Mouse (Mus musculus): ENCODE results near the gene Rasl10b.

Rasl10b gene

DNA sequence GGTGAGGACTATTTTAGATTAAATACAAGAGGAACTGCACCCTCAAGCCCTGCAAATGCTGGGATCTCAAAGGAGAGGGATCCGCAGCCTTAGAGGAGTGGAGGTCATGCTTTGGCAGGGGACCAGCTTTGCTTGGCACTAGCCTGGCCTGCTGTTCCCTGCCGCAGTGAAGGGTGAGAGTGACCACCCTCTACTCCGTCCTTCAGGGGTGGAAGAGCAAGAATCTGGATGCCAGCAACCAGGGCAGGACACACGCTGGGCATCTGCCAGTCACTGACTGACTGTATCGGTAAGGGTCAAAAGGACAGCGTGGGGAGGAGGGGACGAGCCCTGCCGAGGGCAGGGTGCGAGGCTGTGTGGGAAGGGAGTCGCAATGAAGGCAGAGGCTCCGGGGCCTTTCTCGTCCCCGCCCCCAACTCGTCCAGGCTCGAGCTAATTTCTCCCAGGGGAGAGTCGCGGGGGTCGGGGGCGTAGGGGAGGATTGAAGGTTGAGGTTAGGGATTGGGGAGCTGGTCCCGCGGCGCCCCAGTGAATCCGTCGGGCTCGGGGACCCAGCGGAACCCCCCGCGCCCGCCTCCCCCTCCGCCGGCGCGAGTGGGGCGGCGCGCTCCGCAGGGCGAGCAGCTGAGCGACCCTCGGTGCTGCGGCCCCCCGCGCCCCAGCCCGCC lies at the start of gene Rasl10b:
TSS of gene Rasl10b (plus strand) at position 51 of the 668 bp plus-strand sequence.
- ATAC-seq (ENCODE audit: insufficient number of reproducible peaks, low FRiP score, low TSS enrichment), result peak; percentile 41

DNA sequence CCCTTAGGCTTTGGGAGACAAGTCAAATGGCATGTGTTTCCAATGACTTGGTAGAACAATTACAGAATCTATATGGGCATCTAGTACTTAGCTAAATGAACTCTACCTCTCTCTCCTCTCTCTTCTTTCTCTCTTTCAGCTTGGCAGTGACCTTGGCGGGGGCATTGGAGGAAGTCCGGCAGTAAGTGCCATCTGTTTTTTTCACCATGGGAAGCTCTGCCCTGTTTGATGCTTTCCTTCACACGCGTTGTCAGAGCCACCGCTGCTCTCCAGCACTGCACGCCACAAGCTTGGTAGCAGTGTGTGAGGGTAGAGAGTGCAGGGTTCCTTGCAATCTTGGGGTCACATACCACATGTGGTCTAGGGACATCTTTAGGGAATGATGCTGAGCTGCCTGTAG lies 44.3 kb upstream of the Rasl10b start:
- ATAC-seq (ENCODE audit: insufficient number of reproducible peaks, low FRiP score, low TSS enrichment), result no peak

DNA sequence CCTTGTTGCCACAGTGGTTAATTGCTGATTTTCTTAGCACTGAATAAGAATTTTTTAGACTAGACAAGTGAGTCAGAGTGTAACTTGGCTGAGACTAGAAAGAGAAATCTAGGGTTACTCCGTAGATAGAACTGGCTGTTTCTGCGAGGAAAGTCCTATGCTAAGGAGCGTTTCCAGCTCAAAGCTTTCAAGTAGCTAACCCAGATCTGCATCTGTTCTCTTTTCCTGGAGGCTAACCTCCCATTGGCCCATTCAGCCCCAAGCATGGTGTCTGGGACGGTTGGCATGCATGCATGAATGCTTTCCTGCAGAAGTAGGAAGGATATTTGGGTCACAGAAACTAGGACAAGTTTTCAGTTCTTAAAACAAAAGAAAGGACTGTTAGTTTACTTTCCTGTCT lies 37.7 kb upstream of the Rasl10b start:
- ATAC-seq (ENCODE audit: insufficient number of reproducible peaks, low FRiP score, low TSS enrichment), result peak; percentile 36; the same call in 1 of the 2 replicates

DNA sequence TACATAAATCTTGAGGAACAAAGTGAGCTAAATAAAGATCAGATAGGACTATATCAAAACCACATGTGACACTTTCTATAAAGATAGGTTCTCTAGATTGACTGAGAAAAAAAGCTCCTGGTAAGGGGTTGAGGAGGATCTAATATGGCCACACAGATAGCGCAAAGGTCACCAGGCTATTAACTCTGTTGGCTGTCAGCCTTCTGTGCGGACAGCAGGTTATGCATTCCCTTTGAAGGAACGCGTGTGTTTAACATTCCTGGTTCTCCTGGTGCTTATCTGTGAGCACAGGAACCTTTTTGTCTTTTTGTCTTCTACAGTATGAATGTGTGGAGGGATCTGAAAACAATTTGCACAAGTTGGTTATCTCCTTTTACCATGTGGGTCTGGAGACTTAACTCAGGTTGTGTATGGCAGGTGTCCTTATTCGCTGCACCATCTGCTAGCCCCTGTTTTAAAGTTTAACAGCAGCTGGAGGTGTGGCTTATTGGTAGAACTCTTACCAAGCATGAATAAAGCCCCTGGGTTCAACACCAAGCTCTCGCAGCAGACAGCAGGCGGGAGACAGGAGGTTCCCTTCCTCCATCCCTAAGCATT lies 29.1 kb upstream of the Rasl10b start:
- no peak for ATAC-seq (ENCODE audit: insufficient number of reproducible peaks, low FRiP score, low TSS enrichment)

DNA sequence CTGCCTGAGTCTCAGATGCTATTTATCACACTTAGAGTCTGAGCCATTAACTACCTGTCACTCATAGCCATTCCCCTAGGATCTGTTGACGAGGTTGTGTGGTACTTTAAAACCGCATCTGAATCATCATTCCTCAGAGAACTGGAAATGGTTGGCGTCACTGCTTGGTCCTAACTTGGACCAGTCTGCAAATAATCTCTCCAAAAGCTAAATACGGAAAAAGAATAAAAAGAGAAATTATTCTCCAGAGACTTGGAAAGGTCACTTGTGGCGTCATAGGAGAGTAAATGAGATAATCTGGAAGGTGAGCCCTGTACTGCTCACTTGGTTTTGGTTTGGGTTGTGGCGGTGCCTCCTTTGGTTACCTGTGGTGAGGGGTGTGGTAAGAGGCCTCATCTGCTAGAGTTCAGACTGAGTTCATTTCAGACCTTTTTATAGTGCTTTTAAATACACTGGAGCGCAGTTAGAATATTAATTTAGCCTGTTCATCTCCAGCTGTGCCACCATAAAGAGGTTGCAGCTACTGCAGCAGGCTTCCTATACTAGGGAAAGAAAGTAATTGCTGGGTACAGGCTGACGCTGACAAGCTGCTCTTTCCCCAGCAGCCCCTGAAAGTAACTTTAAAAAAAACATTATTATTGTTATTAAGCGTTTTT lies 25.9 kb upstream of the Rasl10b start:
- ATAC-seq (ENCODE audit: insufficient number of reproducible peaks, low FRiP score, low TSS enrichment), result no peak

DNA sequence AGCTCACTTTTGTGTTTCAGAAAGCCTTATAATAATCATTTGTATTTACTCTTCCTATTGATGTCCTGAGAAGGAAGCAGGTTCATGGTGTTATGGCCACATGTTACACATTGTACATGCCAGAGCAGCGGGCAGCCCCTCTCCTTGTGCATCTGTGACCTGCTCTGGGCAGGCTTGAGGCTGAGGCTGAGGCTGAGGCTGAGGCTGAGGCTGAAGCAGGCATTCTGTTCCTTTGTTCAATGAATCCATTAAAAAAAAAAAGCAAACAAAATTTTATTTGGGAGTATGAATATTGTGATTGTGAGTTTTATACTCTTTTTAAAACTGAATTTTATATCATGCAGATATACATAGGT lies 25.4 kb upstream of the Rasl10b start:
- no peak for ATAC-seq (ENCODE audit: insufficient number of reproducible peaks, low FRiP score, low TSS enrichment)

DNA sequence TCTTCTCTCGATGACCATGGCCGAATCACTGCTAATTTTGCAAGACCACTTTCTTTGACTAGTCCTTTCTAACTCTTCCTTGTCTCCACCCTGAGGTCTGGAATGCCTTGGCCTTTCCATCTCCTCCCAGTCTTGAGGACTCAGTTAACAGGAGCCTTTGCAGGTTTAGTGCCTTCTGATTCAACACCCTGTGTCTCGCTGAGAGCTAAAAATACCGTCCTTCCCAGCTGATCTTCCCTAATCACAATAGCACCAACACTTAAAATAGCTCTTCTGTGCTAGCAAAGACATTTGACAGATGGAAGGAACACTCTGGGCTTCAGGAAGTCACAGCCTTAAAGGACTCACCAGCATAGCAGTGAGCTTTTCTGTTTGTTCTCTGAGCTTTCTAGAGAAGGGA lies 15.9 kb upstream of the Rasl10b start:
- ATAC-seq (ENCODE audit: insufficient number of reproducible peaks, low FRiP score, low TSS enrichment), result 0 out of 2 replicates have a peak, but pooled peaks have one; percentile 40

DNA sequence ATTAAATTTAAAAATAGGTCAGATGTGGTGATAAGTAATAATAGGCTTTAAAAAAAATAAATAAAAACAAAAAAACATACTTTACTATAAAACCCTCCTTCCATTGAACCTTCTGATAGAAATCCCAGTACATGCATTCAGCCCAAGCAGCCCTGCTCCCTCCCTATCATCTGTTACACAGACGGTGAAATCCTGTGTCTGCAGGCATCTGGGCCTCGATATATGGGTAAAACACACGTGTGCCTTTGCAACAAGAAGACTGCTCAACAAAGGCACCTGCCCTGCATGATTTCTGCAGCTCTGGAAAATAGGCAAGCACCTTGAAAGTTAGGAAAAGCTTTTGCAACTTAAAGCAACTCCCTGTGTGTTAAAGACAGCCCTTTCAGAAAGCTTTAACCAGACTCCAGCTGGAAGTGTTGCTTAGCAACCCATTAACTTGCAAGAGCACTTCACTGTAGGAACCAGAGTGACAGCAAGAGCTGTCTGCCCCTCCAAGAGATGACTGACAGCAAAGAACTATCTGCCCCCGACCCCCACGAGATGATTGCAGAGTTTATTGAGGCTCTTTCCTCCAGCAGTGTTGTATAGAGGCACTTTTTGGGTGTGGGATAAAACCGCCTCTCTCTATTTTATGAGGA lies 14.0 kb upstream of the Rasl10b start:
- ATAC-seq (ENCODE audit: insufficient number of reproducible peaks, low FRiP score, low TSS enrichment), result no peak

DNA sequence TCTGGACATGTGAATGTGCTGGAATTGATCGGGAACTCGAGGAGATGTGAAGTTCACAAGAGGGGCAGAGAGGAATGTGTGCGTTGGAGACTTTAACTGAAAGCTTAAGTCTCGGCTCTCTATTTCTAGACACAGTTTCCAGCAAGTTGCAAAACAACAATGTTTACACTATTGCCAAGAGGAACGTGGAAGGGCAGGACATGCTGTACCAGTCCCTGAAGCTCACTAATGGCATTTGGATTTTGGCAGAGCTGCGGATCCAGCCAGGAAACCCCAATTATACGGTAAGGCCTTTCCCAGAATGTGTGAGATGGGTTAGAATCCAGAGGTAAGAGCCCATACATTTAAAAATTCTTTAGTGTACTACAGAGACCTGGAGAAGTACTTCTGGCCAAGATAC lies 11.3 kb upstream of the Rasl10b start:
- ATAC-seq (ENCODE audit: insufficient number of reproducible peaks, low FRiP score, low TSS enrichment), result no peak

DNA sequence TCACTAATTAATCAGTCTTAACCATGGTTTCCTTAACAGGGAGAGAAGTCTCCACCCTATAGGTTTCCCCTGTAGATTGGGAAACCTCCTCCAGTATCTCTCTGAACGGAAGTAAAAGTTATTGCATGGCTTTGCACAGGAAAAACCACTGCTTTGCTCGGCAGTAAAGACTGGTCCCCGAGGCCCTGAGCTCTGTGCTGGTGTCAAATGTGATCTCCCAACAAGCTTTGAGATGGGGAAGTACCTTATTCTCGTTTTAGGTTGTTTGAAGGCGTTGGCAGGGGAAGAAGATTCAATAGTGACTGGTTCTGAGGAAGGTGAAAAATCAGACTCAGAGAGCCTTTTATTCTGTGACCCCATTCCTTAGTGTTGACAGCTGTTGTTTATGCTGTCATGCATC lies 10.2 kb upstream of the Rasl10b start:
- no peak for ATAC-seq (ENCODE audit: insufficient number of reproducible peaks, low FRiP score, low TSS enrichment)

DNA sequence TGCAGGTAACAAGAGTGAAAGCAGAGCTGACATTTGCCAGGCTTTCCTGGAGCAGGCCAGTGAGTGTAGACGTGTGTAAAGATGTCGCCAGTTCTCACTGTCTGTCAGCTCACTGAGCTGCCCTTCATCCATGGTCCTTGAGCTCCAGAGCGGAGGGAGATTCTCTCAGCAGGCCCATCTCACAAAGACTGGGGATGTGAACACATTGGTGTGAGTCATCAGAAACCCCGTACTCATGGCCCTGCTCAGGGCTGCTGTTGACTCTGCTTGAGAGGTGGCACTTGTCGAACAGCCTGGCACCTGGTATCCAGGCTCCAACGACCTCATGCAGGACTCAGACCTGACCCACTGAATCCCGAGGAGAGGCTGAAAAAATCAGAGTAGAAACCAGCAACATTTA lies 5.2 kb upstream of the Rasl10b start:
- ATAC-seq (ENCODE audit: insufficient number of reproducible peaks, low FRiP score, low TSS enrichment), result no peak

DNA sequence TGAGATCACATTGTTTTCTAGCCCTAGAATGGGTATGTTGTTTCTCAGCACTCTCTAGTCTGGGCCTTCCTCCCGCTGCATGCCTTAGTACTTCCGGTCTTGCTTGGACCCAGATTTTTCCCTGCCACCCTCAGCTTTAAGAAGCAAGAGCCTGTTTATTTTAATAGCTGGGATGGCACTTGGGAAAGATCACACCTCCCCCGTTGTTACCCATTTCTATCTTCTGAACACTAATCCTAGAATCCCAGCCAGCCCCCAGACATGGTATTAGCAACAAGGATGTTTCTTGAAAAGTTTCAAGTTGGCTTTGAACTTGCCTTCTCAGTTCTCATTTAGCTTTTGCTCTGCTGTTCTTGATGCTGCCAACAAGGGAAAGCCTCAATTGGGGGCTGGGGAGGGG lies 2.5 kb upstream of the Rasl10b start:
- no peak for ATAC-seq (ENCODE audit: insufficient number of reproducible peaks, low FRiP score, low TSS enrichment)

DNA sequence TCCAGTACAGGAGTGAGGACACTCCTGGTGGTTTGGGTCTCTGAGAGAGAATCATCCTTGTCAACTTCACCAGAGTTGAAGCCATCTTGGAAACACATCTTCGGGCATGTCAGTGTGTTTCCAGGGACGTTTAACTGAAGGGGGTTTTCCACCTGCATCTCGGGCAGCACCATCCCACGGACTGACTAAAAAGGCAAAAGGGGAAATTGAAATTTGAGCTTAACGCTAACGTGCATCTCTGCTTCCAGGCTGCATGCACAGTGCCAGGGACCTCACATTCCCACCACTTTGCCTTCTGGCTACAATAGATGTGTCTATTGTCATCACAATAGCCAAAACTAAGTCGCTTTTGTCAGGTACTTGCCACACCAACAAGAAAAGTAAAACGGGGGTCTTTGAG lies 695 bp upstream of the Rasl10b start:
- ATAC-seq (ENCODE audit: insufficient number of reproducible peaks, low FRiP score, low TSS enrichment), result no peak

DNA sequence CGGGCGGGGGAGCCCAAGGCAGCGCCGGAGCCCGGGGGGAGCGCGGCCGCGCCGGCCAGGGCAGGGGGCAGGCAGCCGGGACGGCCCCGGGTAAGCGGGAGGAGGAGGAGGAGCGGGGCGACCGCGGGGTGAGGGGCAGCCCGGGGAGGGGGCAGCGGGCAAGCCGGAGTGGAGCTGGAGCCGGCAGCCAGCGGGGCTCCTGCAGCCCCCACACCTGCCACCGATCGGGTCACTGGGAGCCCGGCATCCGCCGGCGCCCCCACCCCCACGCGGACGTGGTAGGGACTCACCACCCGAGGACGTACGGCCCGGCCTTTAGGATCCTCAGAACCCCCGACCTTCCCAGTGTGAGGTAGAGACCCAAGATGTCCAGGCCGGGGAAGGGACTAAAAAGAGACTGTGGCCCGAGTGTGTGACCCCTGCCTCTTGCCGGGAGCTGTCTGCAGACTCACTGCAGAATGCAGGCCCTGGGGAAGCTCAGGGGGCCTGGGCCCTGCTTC lies 905 bp downstream of the Rasl10b start:
- no peak for ATAC-seq (ENCODE audit: insufficient number of reproducible peaks, low FRiP score, low TSS enrichment)

DNA sequence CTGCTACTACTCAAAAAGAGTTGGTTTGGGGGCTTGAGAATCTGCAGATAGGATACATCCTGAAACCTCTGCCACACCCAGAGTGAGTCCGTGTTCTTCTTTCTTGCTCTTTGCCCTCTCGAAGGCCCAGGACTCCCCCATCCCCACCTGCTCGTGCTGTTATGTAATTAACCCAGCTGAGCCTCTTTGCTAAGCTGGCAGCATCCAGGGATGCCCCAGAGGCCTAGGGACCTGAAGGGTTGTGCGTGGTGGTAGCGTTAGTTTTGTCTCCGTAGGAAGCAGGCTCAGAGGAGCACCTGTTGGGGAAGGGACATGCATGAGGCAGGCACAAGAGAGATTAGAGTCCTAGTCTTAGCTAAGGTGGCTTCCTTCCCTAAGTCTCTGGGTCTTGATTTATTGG lies 1.6 kb downstream of the Rasl10b start:
- ATAC-seq (ENCODE audit: insufficient number of reproducible peaks, low FRiP score, low TSS enrichment), result no peak

DNA sequence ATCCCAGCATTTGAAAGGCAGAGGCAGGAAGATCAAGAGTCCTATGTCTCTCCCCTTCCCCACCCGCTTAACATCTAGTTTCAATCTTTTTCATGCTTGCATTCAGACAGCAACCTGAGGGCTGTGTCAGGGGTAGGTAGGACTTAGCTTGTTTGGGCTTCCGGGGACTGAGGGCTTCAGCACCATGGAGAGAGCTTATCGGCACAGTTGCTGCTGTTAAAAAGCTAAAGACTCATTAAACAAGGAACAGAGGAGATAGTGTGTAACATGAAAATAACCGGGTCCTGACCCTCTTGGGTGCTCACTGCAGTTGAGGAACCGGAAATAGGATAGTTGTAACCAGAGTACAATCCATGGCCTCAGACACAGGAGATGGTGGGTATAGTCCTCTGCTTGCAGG lies 8.1 kb downstream of the Rasl10b start:
- no peak for ATAC-seq (ENCODE audit: insufficient number of reproducible peaks, low FRiP score, low TSS enrichment)

DNA sequence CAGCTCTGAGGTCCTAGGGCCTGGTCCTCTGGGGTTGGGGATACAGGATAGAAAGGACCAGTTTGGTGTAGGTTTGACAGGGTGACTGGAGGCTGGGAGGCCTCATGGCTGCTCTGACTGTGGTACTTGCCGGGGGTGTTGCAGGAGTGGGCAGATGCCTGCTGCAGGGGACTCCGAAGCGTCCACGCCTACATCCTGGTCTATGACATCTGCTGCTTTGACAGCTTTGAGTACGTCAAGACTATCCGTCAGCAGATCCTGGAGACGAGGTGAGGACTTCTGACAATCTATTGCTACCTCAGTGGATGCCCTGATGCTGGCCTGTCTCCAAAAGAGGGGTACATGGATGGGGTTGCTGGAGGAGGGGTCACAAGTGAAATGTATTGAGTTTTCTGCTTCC lies 8.8 kb downstream of the Rasl10b start:
- no peak for ATAC-seq (ENCODE audit: insufficient number of reproducible peaks, low FRiP score, low TSS enrichment)

DNA sequence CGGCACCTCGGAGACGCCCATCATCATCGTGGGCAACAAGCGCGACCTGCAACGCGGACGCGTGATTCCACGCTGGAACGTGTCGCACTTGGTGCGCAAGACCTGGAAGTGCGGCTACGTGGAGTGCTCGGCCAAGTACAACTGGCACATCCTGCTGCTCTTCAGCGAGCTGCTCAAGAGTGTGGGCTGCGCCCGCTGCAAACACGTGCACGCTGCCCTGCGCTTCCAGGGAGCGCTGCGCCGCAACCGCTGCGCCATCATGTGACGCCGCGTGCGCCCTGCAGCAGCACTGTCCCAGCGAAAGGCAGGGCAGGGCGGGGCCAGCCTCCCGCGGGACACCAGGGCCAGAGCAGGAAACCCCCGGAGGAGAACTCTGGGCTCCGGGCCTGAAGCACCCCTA lies 9.6 kb downstream of the Rasl10b start:
- 0 out of 2 replicates have a peak, but pooled peaks have one; percentile 47 for ATAC-seq (ENCODE audit: insufficient number of reproducible peaks, low FRiP score, low TSS enrichment)

DNA sequence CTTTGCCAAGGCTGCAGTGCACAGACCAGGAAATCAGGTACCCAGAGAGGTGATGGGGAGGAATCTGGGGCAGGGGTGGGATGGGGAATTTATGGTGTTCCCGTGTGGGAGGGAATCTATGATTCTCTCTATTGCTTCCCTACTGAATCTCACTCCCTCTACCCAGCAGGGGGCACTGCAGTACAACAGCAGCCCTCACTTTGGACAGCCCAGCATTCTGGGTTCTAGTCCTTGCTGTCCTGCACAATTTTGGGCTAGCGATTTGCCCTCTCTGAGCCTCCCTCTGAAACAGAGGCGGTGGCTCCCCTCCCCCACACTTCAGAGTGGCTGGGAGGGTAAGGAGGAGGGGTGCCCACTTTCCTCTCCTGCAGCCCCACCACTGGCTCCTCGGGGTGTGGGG lies 11.4 kb downstream of the Rasl10b start:
- no peak for ATAC-seq (ENCODE audit: insufficient number of reproducible peaks, low FRiP score, low TSS enrichment)

DNA sequence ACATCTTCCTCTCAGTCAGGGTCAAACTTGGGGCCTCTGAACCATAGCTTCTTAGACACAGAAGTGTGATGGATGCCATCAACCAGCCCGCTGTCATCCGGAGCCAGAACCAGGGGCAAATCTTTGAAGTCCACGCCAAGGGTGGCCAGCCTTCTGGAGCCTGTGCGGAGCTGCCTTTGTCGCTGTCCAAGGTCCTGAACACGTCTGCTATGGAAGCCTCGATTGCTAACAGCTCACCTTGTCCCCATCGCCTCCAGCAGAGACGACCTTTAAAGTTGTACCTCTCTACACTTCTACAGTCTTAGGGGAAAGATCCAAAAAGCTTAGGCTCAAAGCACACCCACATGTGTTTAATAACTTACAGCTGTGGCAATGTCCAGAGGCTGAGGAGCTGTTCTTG lies 12.4 kb downstream of the Rasl10b start:
- no peak for ATAC-seq (ENCODE audit: insufficient number of reproducible peaks, low FRiP score, low TSS enrichment)

DNA sequence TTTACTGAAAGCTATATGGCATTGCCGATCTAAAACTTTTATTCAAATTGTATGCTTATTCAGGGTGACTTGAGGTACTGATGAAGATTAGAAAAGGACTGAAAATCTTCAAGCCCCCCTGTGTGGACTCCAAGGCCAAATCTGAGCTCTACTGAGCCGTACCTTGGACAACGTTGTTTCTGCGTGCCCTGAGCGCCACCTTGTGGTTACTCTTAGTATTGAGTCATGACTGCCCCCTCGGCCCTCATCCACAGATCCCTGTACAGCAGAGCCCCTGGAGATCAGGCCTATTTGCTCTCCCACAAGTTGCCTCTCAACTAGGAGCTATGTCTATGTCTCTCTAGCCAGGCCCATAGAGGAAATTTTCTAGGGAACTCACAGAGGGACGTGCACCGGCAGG lies 15.7 kb downstream of the Rasl10b start:
- ATAC-seq (ENCODE audit: insufficient number of reproducible peaks, low FRiP score, low TSS enrichment), result peak; percentile 71; the same call in 1 of the 2 replicates

Measured in cerebellum, adult (tissue).